Mouse (Mus musculus) CH12.LX (cell line): Measurements from ENCODE around the gene Nup153. TPM values are rescaled to one million over a fixed set of nuclear protein-coding genes. Genes with fewer than 3 reads are reported as not detected.

Experiments
- DNase-seq: peaks from one replicate; pipeline ENCODE4 v3.0.0-alpha.2; 2013; ENCODE audit errors: extremely low read depth
- H3K27ac ChIP-seq: 2 replicates; pipeline ENCODE4 v1.5.1; 2012; ENCODE audit warnings: low read depth, mild to moderate bottlenecking, control low read depth, moderate library complexity; ENCODE audit not compliant: insufficient read depth
- H3K27me3 ChIP-seq: replicated peaks from 2 replicates; pipeline ENCODE3; 2012; ENCODE audit warnings: inconsistent platforms
- H3K36me3 ChIP-seq, 2 experiments: replicated peaks in 1 of 2; 2 replicates each; pipeline versions ENCODE3 to v1.6.1; 2012; ENCODE audit warnings: inconsistent platforms in 1 of 2, low read length in 1 of 2, mild to moderate bottlenecking in 1 of 2, mixed read lengths in 1 of 2, moderate library complexity in 1 of 2; ENCODE audit not compliant: control insufficient read depth in 1 of 2, insufficient read depth in 1 of 2
- H3K4me1 ChIP-seq, 2 experiments: 2 replicates each; pipeline ENCODE4 v1.6.1; 2012; ENCODE audit warnings: inconsistent platforms in 1 of 2, moderate library complexity in 1 of 2; ENCODE audit not compliant: insufficient read depth in 2 of 2, control insufficient read depth in 1 of 2
- H3K4me2 ChIP-seq: 2 replicates; pipeline ENCODE4 v1.6.1; 2012; ENCODE audit warnings: low read depth, mild to moderate bottlenecking, control low read depth; ENCODE audit not compliant: poor library complexity, insufficient read depth, severe bottlenecking
- H3K4me3 ChIP-seq, 3 experiments: fragments of 150-350 bp in 1 of 3; sonication (generic) in 1 of 3; replicated peaks in 1 of 3; 2 replicates each; pipeline versions ENCODE3 to v1.5.1; 2011 to 2012; ENCODE audit warnings: low read depth in 2 of 3, low read length in 2 of 3, mild to moderate bottlenecking in 2 of 3, moderate library complexity in 2 of 3, control low read depth in 1 of 3, improper control_type of control experiment in 1 of 3, inconsistent platforms in 1 of 3, mixed read lengths in 1 of 3; ENCODE audit not compliant: poor library complexity in 1 of 3
- H3K79me2 ChIP-seq: replicated peaks from 2 replicates; pipeline ENCODE4 v1.6.1; 2012; ENCODE audit warnings: mild to moderate bottlenecking, moderate library complexity; ENCODE audit not compliant: control insufficient read depth, poor library complexity, insufficient read depth, severe bottlenecking; ENCODE audit errors: extremely low read depth
- H3K9ac ChIP-seq: 2 replicates; pipeline ENCODE4 v1.6.1; 2012; ENCODE audit warnings: low read depth, mild to moderate bottlenecking, control low read depth, moderate library complexity; ENCODE audit not compliant: insufficient read depth
- H3K9me3 ChIP-seq: replicated peaks from 2 replicates; pipeline ENCODE3; 2012; ENCODE audit warnings: low read length, inconsistent platforms, mixed read lengths
- BHLHE40 ChIP-seq: IDR thresholded peaks from 2 replicates; pipeline ENCODE4 v1.6.1; 2011; ENCODE audit warnings: mild to moderate bottlenecking, low read depth, low read length, improper control_type of control experiment
- CHD2 ChIP-seq: IDR thresholded peaks from 2 replicates; pipeline ENCODE4 v1.6.1; 2011; ENCODE audit warnings: low read length, improper control_type of control experiment
- CTCF ChIP-seq, 2 experiments: IDR thresholded peaks in 1 of 2; conservative IDR thresholded peaks in 1 of 2; 2 replicates each; pipeline ENCODE4 v1.5.1; 2011 to 2012; ENCODE audit warnings: low read depth in 2 of 2, low read length in 2 of 2, improper control_type of control experiment in 1 of 2, inconsistent platforms in 1 of 2, mild to moderate bottlenecking in 1 of 2, moderate library complexity in 1 of 2
- ELF1 ChIP-seq: IDR thresholded peaks from 2 replicates; pipeline ENCODE4 v1.6.1; 2014; ENCODE audit warnings: low read depth, mild to moderate bottlenecking, inconsistent platforms, low read length, improper control_type of control experiment
- EP300 ChIP-seq: IDR thresholded peaks from 2 replicates; pipeline ENCODE4 v1.6.1; 2011; ENCODE audit warnings: low read length, improper control_type of control experiment
- ETS1 ChIP-seq: conservative IDR thresholded peaks from 2 replicates; pipeline ENCODE4 v1.6.1; 2012; ENCODE audit warnings: low read depth, mild to moderate bottlenecking, inconsistent platforms, low read length, improper control_type of control experiment, moderate library complexity
- IRF4 ChIP-seq: IDR thresholded peaks from 2 replicates; pipeline ENCODE4 v1.6.1; 2014; ENCODE audit warnings: low read depth, mild to moderate bottlenecking, inconsistent platforms, low read length, improper control_type of control experiment
- JUN ChIP-seq: IDR thresholded peaks from 2 replicates; pipeline ENCODE4 v1.6.1; 2011; ENCODE audit warnings: low read depth, mild to moderate bottlenecking, low read length, improper control_type of control experiment, moderate library complexity; ENCODE audit not compliant: insufficient read depth
- MAFK ChIP-seq: IDR thresholded peaks from 2 replicates; pipeline ENCODE4 v1.6.1; 2011; ENCODE audit warnings: low read length, improper control_type of control experiment; ENCODE audit not compliant: insufficient replicate concordance
- MAX ChIP-seq: IDR thresholded peaks from 2 replicates; pipeline ENCODE4 v1.6.1; 2011; ENCODE audit warnings: low read length, improper control_type of control experiment
- MEF2A ChIP-seq: IDR thresholded peaks from 2 replicates; pipeline ENCODE4 v1.6.1; 2014; ENCODE audit warnings: low read depth, mild to moderate bottlenecking, inconsistent platforms, low read length, improper control_type of control experiment, borderline replicate concordance
- MXI1 ChIP-seq: IDR thresholded peaks from 2 replicates; pipeline ENCODE4 v1.6.1; 2011; ENCODE audit warnings: mild to moderate bottlenecking, low read depth, low read length, improper control_type of control experiment
- MYC ChIP-seq: IDR thresholded peaks from 2 replicates; pipeline ENCODE4 v1.6.1; 2011; ENCODE audit warnings: low read depth, mild to moderate bottlenecking, improper control_type of control experiment, low read length
- POLR2A ChIP-seq: IDR thresholded peaks from 2 replicates; pipeline ENCODE4 v1.6.1; 2011; ENCODE audit warnings: low read depth, mild to moderate bottlenecking, improper control_type of control experiment, low read length
- POLR2AphosphoS2 ChIP-seq: IDR thresholded peaks from 2 replicates; pipeline ENCODE4 v1.6.1; 2011; ENCODE audit warnings: low read depth, low read length, improper control_type of control experiment
- RAD21 ChIP-seq: IDR thresholded peaks from 2 replicates; pipeline ENCODE4 v1.6.1; 2011; ENCODE audit warnings: low read depth, mild to moderate bottlenecking, low read length, improper control_type of control experiment, moderate library complexity
- RCOR1 ChIP-seq: conservative IDR thresholded peaks from 2 replicates; pipeline ENCODE4 v1.6.1; 2012; ENCODE audit warnings: low read depth, mild to moderate bottlenecking, inconsistent platforms, low read length, improper control_type of control experiment
- SMC3 ChIP-seq: IDR thresholded peaks from 2 replicates; pipeline ENCODE4 v1.6.1; 2011; ENCODE audit warnings: low read depth, low read length, improper control_type of control experiment
- TBP ChIP-seq: conservative IDR thresholded peaks from 2 replicates; pipeline ENCODE4 v1.6.1; 2011; ENCODE audit warnings: low read depth, low read length, improper control_type of control experiment
- UBTF ChIP-seq: IDR thresholded peaks from 2 replicates; pipeline ENCODE4 v1.6.1; 2012; ENCODE audit warnings: low read depth, mild to moderate bottlenecking, inconsistent platforms, low read length, improper control_type of control experiment, moderate library complexity
- USF2 ChIP-seq: conservative IDR thresholded peaks from 2 replicates; pipeline ENCODE4 v1.6.1; 2011; ENCODE audit warnings: low read depth, low read length, improper control_type of control experiment
- ZC3H11A ChIP-seq: IDR thresholded peaks from 2 replicates; pipeline ENCODE4 v1.6.1; 2012; ENCODE audit warnings: low read depth, mild to moderate bottlenecking, inconsistent platforms, low read length, improper control_type of control experiment
- ZKSCAN1 ChIP-seq: IDR thresholded peaks from 2 replicates; pipeline ENCODE4 v1.6.1; 2012; ENCODE audit warnings: low read depth, inconsistent platforms, low read length, improper control_type of control experiment, borderline replicate concordance
- ZMIZ1 ChIP-seq: IDR thresholded peaks from 2 replicates; pipeline ENCODE4 v1.6.1; 2012; ENCODE audit warnings: low read depth, mild to moderate bottlenecking, inconsistent platforms, low read length, improper control_type of control experiment
- dilution Hi-C: fragments of 300-500 bp; cut with MboI; formaldehyde crosslinking; loops from 2 replicates; pipeline ENCODE4 v1.14.3; 2020; ENCODE audit warnings: low sequenced_read_pairs; ENCODE audit not compliant: extremely low pct_unique_long_range_greater_than_20kb, extremely low pct_ligation_motif_present
- in situ Hi-C: fragments of 300-500 bp; cut with MboI; formaldehyde crosslinking; loops from 3 replicates; pipeline ENCODE4 v1.14.3; 2019; ENCODE audit warnings: low sequenced_read_pairs, low pct_ligation_motif_present, low pct_unique_long_range_greater_than_20kb, mixed read lengths
- polyA plus RNA-seq: library from polyadenylated mRNA; unstranded; fragments of >175 nt; gene quantifications from 2 replicates; pipeline ENCODE4 v1.2.1, GENCODE M21; 2012; ENCODE audit warnings: low read depth; ENCODE audit not compliant: insufficient read length
- total RNA-seq, 2 experiments: library from RNA; depleted of rRNA; stranded (reverse); fragments of 300-350 nt in 1 of 2; fragments of >200 nt in 1 of 2; gene quantifications; 2 replicates each; pipeline ENCODE4 v1.2.3; 2012 to 2014

Nup153 gene
- total and polyA plus RNA-seq, 3 experiments: 60.6 to 118 (median 91.5) TPM

DNA sequence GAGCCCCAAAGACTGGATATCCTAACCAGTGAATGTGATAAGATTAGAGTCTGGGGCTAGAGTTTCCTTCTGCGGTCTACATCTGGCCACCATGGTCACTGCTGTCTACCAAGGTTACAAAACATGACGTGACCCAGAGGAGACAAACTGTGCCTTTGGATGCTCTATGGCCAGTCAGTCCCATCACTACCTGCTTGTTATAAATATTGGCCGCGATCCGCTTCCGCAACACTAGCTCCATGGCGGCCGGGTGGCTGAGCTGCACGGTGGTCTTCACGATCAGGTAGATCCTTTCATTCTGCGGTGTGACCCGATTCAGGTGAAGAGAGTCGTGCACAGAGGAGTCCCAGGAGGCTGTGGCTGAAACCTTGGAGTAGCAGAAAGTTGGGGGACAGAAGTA, 44.8 kb upstream of the Nup153 start:
- dilution Hi-C loops: no loop called here
- H3K27ac ChIP-seq: no peak overlapping the region
- in situ Hi-C loops: no loop called here

DNA sequence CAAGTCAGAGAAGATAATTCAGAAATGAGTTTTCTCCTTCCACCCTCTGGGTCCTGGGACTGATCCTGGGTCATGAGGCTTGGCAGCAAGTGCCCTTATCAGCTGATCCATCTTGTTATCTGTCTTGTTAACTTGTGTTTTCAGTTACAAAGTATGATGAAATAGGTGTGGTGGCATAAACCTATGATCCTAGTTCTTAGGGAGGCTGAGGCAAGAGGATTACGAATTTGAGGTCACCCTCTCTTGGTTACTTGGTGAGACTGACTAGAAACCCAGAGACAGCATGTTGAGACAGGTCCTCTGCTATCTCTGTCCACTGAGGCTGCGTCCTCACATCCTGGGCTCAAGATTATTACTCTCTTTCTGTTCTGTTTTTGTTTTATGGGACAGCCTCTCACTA, 37.6 kb upstream of the Nup153 start:
- Histone ChIP-seq H3K4me2 (no peak overlapping the region), H3K9me3 (no peaks in the 10 kb centered on the region), H3K9ac (no peak overlapping the region), H3K79me2 (no peaks in the 10 kb centered on the region), H3K4me1 (no peaks in the 10 kb centered on the region), H3K27me3 (no peaks in the 10 kb centered on the region), H3K27ac (no peak overlapping the region), H3K4me3 (no peak overlapping the region)
- DNase-seq: no peak
- dilution Hi-C loops: no loop called here
- in situ Hi-C loops: no loop called here
- TF ChIP-seq RCOR1 (no peak), ZC3H11A (no peak), MEF2A (no peak), ETS1 (no peak), MYC (no peak), EP300 (no peak), MAFK (no peak), CHD2 (no peak), UBTF (no peak), RAD21 (no peak), IRF4 (no peak), CTCF (conservative IDR thresholded peaks at IDR 0.05 in 1 of 2, IDR thresholded peaks at IDR 0.05 in 1 of 2; ENCODE audit: low read depth in 2 of 2, low read length in 2 of 2) (no peak), SMC3 (no peak), ELF1 (no peak), USF2 (no peak), MAX (no peak), BHLHE40 (no peak), TBP (no peak), ZKSCAN1 (no peak)
- TF ChIP-seq, all 38 proteins: peak for 0
- no peaks in the 10 kb centered on the region for H3K36me3 ChIP-seq

More for the DNA sequence above, 44.8 kb upstream of the Nup153 start:
- Histone ChIP-seq H3K9me3 (no peaks in the 10 kb centered on the region), H3K36me3 (no peaks in the 10 kb centered on the region)
- no peak for TF ChIP-seq IRF4
- TF ChIP-seq JUN: no peak
- TF ChIP-seq CTCF (conservative IDR thresholded peaks at IDR 0.05 in 1 of 2, IDR thresholded peaks at IDR 0.05 in 1 of 2; ENCODE audit: low read depth in 2 of 2, low read length in 2 of 2): no peak
- no peak for TF ChIP-seq POLR2AphosphoS2
- no peak for TF ChIP-seq ZMIZ1
- TF ChIP-seq MAX: no peak
- TF ChIP-seq EP300: no peak
- no peak for TF ChIP-seq POLR2A
- no peak for TF ChIP-seq MXI1
- TF ChIP-seq TBP: no peak
- TF ChIP-seq, all 38 proteins: peak for 0
- no peak overlapping the region for H3K4me2 ChIP-seq
- no peak for DNase-seq
- no peak overlapping the region for H3K4me3 ChIP-seq
- no peaks in the 10 kb centered on the region for H3K79me2 ChIP-seq
- H3K4me1 ChIP-seq: no peaks in the 10 kb centered on the region
- H3K9ac ChIP-seq: no peak overlapping the region
- H3K27me3 ChIP-seq: no peaks in the 10 kb centered on the region
